Mouse (Mus musculus): ENCODE data around the gene Gm11437. TPM values are rescaled to one million over a fixed set of nuclear protein-coding genes. Genes with fewer than 3 reads are reported as not detected.

Gm11437 gene
- not detected for total RNA-seq (2021)

DNA sequence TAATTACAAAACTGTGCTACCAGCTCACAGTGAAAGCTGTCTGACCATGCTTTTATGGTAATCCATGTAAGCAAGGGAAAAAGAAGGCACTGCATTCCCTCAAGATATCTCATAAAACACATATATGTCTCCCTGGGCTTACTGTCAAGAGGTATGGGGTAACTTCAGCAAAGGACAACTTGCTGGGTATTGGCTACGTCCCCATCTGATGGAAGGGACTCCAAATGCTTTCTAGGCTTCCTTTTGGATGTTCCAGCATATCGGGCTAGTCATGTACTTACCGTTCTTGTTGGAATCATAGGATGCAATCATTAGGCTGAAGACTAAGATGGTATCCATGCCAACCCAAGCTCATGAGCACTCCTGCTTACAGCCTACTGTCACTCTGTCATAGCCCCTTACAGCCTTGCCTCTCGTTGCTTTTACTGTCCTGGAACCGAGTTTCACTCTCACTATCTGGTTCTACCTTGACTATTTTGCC lies at the start of gene Gm11437:
Gene Gm11437 (minus strand): TSS at position 431 of the 481 bp plus-strand sequence.
- no peak for DNase-seq (ENCODE audit: low spot score in 2 of 2)
- intact Hi-C loops (cut with DNase I): no loop called here

DNA sequence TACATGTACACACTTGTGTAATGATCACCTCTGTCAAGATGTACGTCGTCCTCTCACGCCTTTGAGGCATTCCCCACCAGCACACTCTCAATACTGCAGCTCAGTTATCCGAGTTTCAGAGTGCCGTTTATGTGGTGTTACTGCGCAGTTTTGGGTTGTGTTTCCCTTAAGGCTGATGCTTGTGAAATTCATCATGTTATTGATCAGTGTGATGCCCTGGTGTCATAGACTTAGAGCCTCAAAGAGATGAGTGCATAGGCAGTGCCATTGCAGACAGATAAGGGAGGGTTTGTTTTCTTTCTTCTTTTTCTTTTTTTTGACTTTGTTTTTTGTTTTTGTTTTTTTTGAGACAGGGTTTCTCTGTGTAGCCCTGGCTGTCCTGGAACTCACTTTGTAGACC lies 43.6 kb upstream of the Gm11437 start:
- intact Hi-C loops (cut with DNase I): no loop called here

DNA sequence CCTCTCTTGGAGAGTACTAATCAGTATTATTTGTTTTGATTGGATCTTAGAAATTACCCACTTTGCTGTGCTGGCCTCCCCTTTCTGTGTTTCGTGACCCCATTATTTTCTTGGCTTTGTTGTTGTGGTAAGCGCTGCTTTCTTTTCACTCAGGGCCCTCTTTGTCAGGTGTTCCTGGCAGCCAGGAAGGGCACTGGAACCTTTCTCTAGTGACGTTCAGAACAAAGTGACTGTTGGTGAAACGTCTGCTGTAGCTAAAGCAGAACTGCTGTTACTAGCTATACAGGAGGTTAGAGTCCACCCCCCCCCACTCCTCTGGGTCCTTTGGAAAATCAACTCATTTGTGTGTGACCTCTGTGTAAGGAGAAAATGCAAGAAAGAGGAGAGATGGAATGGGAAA lies 38.5 kb upstream of the Gm11437 start:
- DNase-seq (ENCODE audit: low spot score in 2 of 2): no peak
- intact Hi-C loops (cut with DNase I): no loop called here

More for the DNA sequence above, 43.6 kb upstream of the Gm11437 start:
- DNase-seq (ENCODE audit: low spot score in 2 of 2): no peak

DNA sequence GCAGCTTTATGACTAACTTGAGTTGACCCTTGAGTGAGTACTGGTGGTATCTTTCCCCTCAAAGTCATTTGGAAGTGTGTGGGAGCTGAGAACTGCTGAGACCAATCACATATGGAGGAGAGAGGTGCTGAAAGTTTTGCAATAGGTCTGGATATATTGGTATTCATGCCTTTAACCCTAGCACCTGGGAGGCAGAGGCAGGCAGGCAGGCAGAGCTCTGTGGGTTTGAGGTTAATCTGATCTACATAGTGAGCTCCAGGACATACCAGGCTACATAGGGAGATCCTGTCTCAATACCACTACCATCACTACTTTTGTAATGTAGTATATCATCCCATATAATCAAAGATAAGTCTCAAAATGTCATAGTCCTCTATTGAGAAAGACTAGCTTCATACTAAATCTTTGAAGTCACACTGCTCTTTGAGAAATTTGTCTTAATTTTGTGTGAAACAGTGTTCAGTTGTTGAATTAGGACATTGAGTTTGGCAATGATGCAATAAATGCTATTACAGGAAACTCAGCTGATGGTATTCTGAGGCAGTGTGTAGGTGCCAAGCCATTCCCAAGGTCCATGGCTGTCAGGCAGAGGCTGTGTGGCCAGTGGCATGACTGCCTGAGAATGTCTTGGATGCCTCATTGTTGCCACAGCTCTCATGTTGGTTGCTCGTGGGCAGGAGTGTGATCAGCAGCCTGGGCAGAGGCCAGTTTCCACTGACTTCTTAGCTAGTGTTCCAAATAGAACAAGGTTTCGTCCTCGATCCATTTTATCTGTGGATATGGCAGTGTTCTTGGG lies 30.5 kb upstream of the Gm11437 start:
- peak in 1 of 2 experiments; percentile 12 for DNase-seq (ENCODE audit: low spot score in 2 of 2)
- intact Hi-C loops (cut with DNase I): no loop called here

DNA sequence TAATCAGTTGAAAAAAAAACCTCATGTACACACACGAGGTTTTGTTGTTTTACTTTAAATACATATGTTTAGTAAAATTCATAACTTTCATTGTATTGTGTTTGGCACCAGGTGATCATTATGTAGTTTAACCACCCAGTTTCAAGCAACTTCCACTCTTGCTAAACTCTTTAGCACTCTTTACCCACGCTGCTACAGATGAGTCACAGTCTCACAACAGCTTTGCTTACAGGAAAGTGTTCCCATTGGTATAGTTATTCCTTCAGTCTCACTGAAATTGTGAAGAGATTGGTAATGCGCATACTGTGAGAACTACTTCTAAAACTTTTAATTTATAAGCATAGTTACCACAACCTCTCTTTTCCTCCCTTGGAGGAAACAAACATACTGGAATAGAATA lies 27.5 kb upstream of the Gm11437 start:
- intact Hi-C loops (cut with DNase I): no loop called here
- no peak for DNase-seq (ENCODE audit: low spot score in 2 of 2)

DNA sequence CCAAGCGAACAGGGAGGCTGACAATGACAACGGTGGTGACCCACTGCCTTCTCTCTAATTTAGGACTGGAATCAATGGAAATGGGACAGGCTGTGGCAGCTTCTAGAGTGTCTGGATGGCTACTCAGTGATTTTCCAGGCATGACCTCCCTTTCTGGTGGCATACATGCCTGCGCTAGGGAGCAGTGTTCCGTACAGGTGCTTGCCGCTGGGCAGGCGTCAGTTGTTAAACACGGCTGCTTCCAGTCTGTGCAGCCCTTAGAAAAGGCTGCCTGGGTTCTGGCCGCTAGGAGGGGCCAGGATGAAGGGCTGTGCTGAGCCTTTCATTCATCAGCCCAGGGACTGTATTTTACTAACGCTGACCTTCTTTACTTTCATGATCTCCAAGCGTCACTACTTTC lies 26.0 kb upstream of the Gm11437 start:
- DNase-seq (ENCODE audit: low spot score in 2 of 2): no peak
- intact Hi-C loops (cut with DNase I): no loop called here

DNA sequence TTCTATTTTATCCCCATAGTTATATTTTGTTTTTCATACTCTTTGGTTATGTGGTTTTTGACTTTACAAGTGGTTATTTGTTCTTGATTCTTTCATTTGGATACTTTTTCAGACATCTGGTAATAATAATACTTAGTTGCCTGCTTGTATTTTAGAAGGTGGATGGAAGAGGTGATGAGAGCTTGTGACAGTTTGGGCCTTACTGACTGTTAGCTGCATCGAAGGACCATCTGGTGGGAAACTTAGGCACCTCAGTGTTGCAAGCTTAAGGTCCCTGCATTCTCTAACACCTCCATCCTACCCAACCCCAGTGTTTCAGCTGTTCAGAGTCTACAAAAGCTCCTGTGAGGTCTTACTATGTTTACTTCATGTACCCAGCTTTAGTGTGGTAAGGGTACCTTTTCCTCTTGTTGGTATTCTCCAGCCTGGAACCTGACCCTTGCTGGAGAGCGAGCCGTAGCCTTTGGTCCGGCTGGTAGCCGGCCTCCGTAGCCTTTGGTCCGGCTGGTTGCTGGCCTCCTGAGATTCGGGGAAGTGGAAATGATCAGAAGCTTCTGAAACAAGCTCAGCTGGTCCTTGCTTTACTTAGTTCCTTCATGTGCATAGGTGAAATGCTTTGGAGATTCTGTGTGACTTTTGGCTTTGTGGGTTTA lies 23.4 kb upstream of the Gm11437 start:
- no peak for DNase-seq (ENCODE audit: low spot score in 2 of 2)
- intact Hi-C loops (cut with DNase I): no loop called here

DNA sequence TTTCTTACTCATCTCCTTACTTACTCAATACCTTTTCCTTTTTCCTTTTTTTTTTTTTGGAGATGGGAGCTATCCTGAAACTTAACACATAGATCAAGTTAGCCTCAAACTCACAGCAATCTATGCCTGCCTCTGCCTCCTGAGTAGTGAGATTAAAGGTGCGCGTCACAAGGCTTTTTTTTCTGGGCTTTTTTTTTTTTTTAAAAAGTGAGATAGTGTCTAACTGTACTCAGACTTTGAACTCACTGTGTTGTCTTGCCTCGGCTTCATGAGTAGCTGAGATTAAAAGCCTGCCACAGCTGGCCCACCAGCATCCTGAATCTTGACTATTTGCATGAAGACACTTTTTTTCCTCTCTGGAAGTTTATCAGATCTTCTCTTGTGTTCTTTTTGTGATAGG lies 21.3 kb upstream of the Gm11437 start:
- no peak for DNase-seq (ENCODE audit: low spot score in 2 of 2)
- intact Hi-C loops (cut with DNase I): no loop called here

DNA sequence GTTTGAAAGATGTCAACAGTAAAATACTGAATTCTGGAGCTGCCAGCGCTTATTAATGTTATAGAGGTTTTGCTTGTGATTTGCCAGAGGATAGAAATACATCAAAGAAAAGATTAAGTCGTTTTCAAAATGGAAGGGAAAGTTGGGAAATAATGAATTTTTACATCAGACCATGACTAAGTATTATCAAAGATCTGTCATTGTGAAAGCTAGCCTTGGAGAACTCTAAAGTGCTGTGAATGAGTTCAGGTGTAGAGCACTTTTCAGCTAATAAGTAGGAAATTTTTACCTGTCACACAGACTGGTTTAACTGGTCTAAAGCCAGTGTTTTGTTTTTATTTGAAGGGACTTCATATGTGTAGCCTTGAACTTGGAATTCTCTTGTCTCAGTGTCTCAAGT lies 14.0 kb upstream of the Gm11437 start:
- intact Hi-C loops (cut with DNase I): no loop called here
- DNase-seq (ENCODE audit: low spot score in 2 of 2): no peak

DNA sequence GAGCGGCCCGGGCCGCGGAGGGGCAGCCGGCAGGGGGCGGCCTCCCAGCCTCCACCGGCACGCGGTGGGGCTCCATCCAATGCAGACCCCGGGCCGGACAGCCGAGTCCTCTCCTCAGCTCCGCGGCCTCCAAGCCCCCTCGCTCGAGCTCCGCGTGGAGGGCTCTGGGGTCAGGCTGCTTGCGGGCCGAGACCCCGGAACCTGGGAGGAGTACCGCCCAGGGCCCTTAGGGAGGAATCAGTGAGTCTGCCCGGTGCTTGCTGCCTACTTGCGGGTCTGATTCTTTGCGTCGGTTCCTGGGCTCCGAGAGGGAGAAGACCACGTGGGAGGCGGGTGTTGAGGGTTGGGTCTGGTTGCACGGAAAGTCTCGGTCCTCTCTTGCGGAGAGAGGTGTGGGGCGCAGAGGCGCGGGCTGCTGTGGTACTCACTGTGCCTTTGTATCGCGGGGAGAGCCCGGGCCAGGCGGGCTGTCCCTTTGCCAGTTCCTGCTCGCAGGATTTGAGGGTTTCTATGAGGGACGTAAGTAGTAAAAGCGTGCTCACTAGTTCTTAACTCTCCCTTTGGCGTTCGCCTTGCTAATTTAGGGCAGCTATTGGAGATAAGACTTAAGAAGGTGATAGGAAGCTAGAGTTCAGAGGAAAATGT lies 12.8 kb upstream of the Gm11437 start:
- intact Hi-C loops (cut with DNase I): loop anchor here (1.0 kb wide), 1 partner anchor 63 kb away; no protein-coding TSS in a partner anchor

DNA sequence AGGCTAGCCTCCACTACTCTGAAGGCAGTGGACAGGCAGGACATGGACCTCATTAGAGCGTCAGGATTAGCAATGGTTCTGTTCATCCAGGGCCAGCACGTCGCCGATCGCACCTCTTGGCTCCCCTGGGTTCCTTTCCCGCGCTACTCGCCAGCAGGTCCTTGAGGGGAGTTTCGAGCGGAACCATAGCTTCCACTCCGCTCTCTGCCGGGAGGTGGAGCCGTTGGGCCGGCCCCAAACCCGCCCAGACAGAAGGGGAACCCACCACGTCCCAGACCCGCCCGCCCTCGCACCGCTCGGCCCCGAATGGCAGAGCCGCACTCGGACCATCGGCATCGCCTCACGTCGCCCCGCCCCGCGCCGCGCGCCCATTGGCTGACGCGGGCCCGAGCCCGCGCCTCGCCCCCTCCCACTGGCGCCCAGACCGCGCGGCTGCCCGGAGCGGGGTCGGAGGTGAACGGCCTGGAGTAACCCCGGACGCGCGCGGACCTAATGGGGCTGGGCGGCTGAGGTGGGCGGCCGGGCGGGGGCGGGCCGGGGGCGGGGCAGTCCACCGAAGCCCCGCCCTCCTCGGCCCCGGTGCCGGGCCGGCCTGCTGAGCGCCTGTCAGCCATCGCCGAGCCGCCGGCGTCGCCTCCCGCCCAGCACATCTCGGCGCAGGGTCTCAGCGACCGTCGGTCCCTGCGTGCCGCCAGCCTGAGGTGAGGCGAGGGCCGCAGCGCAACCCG lies 12.1 kb upstream of the Gm11437 start:
- peak; percentile 92 to 95 for DNase-seq (ENCODE audit: low spot score in 2 of 2)
- intact Hi-C loops (cut with DNase I): loop anchor here (1.0 kb wide), 1 partner anchor 64 kb away; no protein-coding TSS in a partner anchor

More for the DNA sequence above, 12.8 kb upstream of the Gm11437 start:
- DNase-seq (ENCODE audit: low spot score in 2 of 2): peak; percentile 73 to 74

DNA sequence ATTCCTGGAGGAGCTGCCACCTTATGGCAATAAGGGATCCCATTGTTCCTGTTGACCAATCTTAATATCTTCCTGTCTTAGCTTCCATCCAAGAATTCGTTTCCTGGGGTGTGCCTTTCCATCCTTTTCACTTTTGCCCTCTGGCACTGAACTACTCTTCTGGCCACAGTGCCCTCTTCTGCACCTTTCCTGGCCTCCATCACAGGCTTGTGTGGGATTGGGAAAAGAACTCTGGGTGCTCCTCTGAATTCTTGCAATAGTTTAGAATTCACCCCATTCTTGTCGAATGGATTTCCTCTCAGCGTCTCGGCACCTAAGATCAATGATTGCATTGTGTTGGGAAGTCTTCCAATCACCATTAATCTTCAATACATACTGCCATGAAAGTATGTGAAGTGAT lies 11.3 kb upstream of the Gm11437 start:
- no peak for DNase-seq (ENCODE audit: low spot score in 2 of 2)
- intact Hi-C loops (cut with DNase I): no loop called here

DNA sequence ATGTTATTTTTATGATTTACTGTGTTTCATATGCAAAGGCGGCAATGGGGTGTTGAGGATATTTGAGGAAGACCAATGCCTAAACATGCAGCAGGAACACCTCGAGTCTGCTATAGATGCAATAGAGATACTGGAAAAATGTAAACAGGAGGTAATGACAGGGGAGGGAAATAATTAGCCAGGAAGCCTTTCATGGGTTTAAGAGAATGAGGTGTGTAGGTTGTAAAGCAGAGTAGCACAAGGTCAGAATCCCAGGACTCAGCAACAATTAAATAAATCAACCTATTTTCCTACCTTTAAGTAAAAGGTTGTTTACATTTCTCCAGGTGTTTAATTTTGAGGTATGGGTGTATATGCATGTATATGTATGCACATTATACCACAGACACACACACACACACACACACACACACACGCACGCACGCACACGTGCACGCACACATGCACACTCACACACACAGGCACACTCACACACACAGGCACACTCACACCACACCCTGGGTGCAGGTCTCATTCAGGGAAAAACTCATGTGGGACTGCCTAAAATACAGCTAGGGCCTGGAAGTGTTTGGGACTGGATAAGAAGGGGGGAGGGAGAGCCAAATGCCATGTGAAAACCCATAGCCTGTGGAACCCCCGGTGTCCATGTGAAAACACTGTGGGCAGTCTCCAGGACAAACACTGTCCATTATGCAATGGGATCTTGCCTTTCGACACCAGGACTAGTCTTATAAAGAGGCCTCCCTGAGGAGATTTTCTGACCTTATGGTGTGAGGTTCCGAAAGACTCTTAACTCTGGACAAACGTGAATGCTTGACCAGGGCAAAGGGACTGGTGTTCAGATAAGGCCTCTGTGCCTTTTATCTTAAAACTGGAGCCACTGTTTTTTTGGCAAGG lies 5.5 kb upstream of the Gm11437 start:
- DNase-seq (ENCODE audit: low spot score in 2 of 2): no peak
- intact Hi-C loops (cut with DNase I): no loop called here

DNA sequence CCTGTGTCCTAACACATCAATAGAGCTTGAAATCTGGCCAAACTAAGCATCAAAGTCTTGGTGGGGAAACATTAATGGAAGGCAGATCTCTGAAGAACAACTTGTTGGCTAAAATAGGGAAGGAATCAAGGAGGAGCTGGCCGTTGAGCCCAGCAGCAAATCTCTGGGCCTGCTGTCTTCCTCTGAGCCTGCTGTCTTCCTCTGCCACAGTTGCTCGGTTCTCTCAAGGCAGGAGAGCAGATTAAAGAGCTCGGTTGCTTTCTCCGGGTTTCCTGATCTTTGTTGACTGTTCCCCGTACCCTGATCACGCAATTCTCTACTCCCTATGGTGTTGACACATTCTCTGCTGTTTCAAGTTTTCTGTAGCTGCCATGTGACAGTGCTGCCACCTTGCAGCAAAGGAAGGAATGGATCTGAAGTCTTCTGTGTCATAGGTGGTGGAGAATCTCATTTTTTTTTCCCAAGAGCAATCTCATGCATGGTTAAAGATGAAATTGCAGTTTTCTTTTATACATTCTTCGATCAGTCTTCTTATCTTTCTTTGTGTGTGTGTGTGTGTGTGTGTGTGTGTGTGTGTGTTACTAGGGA lies 1.5 kb upstream of the Gm11437 start:
- peak; percentile 21 to 27 for DNase-seq (ENCODE audit: low spot score in 2 of 2)
- intact Hi-C loops (cut with DNase I): loop anchor here (2.0 kb wide), 1 partner anchor 28 kb away; no protein-coding TSS in a partner anchor

DNA sequence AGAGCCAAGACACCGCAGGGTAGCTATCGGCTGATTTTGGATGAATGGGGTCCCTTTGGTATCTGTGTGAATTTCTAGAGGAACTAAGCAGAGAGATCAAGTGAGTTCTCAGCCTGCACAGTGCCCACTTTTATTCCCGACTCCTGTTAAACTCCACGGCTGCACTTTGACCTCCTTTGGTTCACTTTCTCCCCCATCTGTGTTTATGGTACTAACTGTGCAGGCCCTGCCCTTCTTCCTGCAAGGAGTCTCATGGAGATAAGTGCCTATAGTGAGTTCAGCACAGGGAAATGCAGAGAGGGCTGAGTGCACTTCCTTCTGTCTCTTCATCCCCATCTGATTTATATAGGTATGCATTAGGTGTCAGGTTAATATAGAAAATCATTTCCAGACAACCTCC lies 2.7 kb downstream of the Gm11437 start:
- intact Hi-C loops (cut with DNase I): no loop called here
- DNase-seq (ENCODE audit: low spot score in 2 of 2): no peak

DNA sequence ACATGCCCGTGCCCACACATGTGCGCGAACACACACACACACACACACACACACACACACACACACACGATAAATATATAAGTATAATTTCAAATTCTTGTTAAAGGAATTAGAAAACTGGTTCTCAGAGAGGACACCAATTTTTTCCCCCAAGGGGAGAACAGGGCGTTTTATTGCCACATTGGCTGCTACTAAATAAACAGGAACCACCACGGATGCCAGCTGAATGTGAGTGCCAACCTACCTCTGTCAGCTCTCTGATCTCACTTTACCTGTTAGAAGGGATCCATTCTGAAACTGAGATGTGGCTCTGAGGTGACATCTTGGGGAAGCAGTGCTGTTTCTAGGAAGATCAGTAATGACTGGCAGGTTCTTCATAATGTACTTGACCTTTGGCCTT lies 3.2 kb downstream of the Gm11437 start:
- intact Hi-C loops (cut with DNase I): no loop called here
- DNase-seq (ENCODE audit: low spot score in 2 of 2): no peak

DNA sequence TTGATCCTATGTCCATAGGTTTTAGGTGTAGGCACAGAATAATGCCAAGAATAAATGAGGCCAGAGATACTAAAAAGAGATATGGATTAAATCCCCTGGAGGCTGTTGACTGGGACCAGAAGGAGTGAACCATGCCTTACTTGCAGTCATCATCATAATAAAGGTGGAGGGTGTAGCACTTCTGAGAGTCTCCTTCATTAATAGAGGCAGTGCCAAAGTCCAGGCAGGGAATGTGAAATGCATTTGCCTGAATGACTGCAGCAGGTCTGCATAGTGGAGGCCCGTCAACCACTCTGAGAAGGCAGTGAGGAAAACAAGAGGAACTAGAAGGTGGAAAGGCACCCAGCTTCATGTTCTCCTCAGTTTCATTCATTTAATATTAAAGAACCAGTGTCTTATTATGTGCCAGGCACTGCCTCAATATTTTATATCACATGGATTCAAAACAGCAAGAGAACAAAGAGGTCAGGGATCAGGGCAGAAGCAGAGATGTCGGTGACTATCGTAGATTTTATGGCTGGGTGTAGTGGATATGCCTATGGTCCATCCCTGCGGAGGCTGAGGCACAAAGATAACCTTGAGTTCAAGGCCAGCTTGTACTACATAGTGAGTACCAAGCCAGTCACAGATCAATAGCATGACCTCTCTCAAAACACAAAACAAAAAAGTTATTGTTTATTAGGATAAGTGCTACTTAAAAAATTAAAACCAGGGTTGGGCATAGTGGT lies 10.6 kb downstream of the Gm11437 start:
- no peak for DNase-seq (ENCODE audit: low spot score in 2 of 2)
- intact Hi-C loops (cut with DNase I): no loop called here

DNA sequence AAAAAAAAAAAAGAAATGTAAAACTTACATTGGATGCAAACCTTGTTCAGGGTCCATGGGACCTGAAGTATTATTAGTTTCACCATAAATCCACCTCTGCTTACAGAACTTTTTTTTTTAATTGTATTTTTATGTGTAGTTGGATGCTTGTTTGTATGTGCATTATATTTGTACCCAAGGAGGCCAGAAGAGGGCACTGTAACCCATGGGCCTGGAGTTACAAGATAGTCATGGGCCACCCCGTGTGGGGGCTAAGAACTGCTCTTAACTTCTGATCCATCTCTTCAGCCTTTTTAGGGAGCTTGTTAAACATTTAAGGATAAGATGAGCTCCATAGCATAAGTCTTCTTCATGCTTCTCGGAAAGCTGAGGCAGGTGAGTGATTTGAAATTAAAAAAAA lies 16.4 kb downstream of the Gm11437 start:
- intact Hi-C loops (cut with DNase I): no loop called here
- no peak for DNase-seq (ENCODE audit: low spot score in 2 of 2)

Data from left cerebral cortex, postnatal 36 days (tissue).